Mouse (Mus musculus): ENCODE data around the gene Zkscan3. TPM values are rescaled to one million over a fixed set of nuclear protein-coding genes. Genes with fewer than 3 reads are reported as not detected.

The Zkscan3 gene
- polyA plus RNA-seq, 1 experiment from 2014 or later = 72.1 TPM

DNA sequence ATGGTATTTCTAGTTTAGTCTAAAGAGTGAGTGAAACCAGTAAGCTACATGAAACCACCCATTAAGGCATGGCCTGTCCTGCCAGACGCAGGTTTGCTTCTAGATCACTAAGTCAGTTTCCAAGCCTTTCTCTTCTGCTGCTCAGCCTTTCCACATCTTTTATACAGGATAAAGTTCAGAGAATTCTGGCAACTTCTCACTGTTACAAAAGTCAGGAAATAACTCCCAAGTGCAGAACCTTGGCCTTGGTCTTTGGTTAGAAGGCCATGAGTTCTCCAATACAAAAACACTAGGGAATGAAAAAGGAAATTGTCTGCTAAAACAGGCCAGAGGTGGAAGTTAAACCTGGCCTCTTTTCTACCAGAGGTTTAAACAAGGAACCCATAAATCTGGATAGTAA, 7.3 kb downstream of the Zkscan3 start:
- peaks cover 13% of the 10 kb centered on the region for H3K4me1 ChIP-seq (replicated peaks)
- H3K36me3 ChIP-seq = peaks cover 91% of the 10 kb centered on the region
- H3K4me2 ChIP-seq = no peak overlapping the region
- no peak overlapping the region for H3K9ac ChIP-seq
- H3K4me3 ChIP-seq = no peak overlapping the region
- WGBS = 98% methylated on average over 1 of the region's 1 CpGs
- no peak for ATAC-seq (ENCODE audit: low read depth)
- H3K27ac ChIP-seq (replicated peaks) = no peak overlapping the region
- H3K27me3 ChIP-seq = no peaks in the 10 kb centered on the region
- H3K9me3 ChIP-seq = no peaks in the 10 kb centered on the region

GRCm38 (mm10) chr13:21377773-21378172, 24.8 kb downstream of the Zkscan3 start:
- Histone ChIP-seq H3K36me3 (peaks cover 5% of the 10 kb centered on the region; the same call in 1 of the 2 replicates), H3K9ac (no peak overlapping the region), H3K4me1 (replicated peaks) (no peaks in the 10 kb centered on the region), H3K27me3 (no peaks in the 10 kb centered on the region), H3K27ac (replicated peaks) (no peak overlapping the region), H3K4me3 (no peak overlapping the region), H3K9me3 (no peaks in the 10 kb centered on the region), H3K4me2 (no peak overlapping the region)
- no peak for ATAC-seq (ENCODE audit: low read depth)
- 83% methylated on average over 2 of the region's 2 CpGs for WGBS

DNA sequence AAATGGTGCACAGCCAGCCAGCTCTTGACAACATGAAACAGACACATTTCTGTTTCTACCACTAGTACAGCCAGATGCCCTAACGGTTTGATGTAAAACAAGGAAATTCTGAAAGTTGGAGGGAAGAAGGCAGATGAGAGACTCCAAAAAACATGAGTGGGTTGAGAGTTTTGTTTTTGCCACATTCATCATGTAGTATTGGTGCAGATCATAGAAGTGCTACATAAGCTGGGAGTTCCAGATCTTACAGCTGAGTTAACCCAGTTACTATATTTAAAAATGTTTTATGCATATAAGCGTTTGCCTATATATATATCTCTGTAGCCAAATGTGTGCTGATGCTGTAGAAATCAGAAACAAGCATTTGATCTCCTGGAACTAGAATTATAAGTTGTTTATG, 29.9 kb downstream of the Zkscan3 start:
- H3K4me3 ChIP-seq = no peak overlapping the region
- no peak overlapping the region for H3K9ac ChIP-seq
- H3K27ac ChIP-seq (replicated peaks) = no peak overlapping the region
- H3K4me2 ChIP-seq = no peak overlapping the region
- no peaks in the 10 kb centered on the region for H3K27me3 ChIP-seq
- H3K4me1 ChIP-seq (replicated peaks) = no peaks in the 10 kb centered on the region
- 86% methylated on average over 2 of the region's 2 CpGs for WGBS
- ATAC-seq (ENCODE audit: low read depth) = no peak
- H3K36me3 ChIP-seq = peaks cover 38% of the 10 kb centered on the region
- H3K9me3 ChIP-seq = no peaks in the 10 kb centered on the region

GRCm38 (mm10) chr13:21366635-21367034, 35.9 kb downstream of the Zkscan3 start:
- no peak overlapping the region for H3K4me2 ChIP-seq
- H3K9me3 ChIP-seq = no peaks in the 10 kb centered on the region
- H3K27me3 ChIP-seq = no peaks in the 10 kb centered on the region
- WGBS = 87% methylated on average over 6 of the region's 6 CpGs
- H3K4me1 ChIP-seq (replicated peaks) = peaks cover 28% of the 10 kb centered on the region
- no peak overlapping the region for H3K27ac ChIP-seq (replicated peaks)
- peaks cover 43% of the 10 kb centered on the region for H3K36me3 ChIP-seq
- H3K9ac ChIP-seq = no peak overlapping the region
- H3K4me3 ChIP-seq = no peak overlapping the region
- ATAC-seq (ENCODE audit: low read depth) = no peak

- Histone ChIP-seq H3K36me3 (peaks cover 16% of the 10 kb centered on the region), H3K9me3 (no peaks in the 10 kb centered on the region), H3K27ac (replicated peaks) (no peak overlapping the region), H3K9ac (peak overlapping the region; percentile 80), H3K4me1 (replicated peaks) (peaks cover 28% of the 10 kb centered on the region), H3K4me2 (peak overlapping the region; percentile 60), H3K27me3 (no peaks in the 10 kb centered on the region), H3K4me3 (peak overlapping the region; percentile 59)
- ATAC-seq (ENCODE audit: low read depth) = no peak
- WGBS = 66% methylated on average over 12 of the region's 12 CpGs
These were observed 38.8 kb downstream of the Zkscan3 start for GRCm38 (mm10) chr13:21363719-21364118.

GRCm38 (mm10) chr13:21362621-21363248, 39.8 kb downstream of the Zkscan3 start, which contains the start of gene Zscan12:
Zscan12 (plus strand) TSS chr13:21362820.
- peaks cover 4% of the 10 kb centered on the region; the same call in 1 of the 2 replicates for H3K27me3 ChIP-seq
- no peaks in the 10 kb centered on the region for H3K9me3 ChIP-seq
- 1% methylated on average over 29 of the region's 29 CpGs for WGBS
- peak; percentile 99 for ATAC-seq (ENCODE audit: low read depth)
- peak within 1 kb of the TSS; percentile 80 for H3K9ac ChIP-seq
- H3K4me2 ChIP-seq = peak within 1 kb of the TSS; percentile 60
- H3K36me3 ChIP-seq = peaks cover 11% of the 10 kb centered on the region
- peak within 1 kb of the TSS; percentile 57 for H3K27ac ChIP-seq (replicated peaks)
- peaks cover 28% of the 10 kb centered on the region for H3K4me1 ChIP-seq (replicated peaks)
- peak within 1 kb of the TSS; percentile 59 for H3K4me3 ChIP-seq

DNA sequence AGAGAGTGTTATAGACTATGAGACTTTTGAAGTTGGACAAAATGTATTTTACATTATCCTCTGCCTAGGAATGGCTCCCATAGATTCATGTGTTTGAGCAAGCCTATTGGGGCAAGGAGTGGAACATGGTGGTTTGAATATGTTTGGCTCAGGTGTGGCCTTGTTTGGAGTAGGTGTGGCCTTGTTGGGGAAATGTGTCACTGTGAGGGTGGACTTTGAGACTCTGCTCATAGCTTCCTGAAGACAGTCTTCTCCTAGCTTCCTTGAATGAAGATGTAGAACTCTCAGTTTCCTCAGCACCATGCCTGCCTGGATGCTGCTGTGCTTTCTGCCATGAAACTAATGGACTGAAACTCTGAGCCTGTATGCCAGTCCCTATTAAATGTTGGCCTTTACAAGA, 52.0 kb downstream of the Zkscan3 start:
- H3K4me2 ChIP-seq = no peak overlapping the region
- H3K4me1 ChIP-seq (replicated peaks) = no peaks in the 10 kb centered on the region
- no peaks in the 10 kb centered on the region for H3K36me3 ChIP-seq
- no peak for ATAC-seq (ENCODE audit: low read depth)
- no peak overlapping the region for H3K27ac ChIP-seq (replicated peaks)
- H3K9me3 ChIP-seq = no peaks in the 10 kb centered on the region
- H3K9ac ChIP-seq = no peak overlapping the region
- no peak overlapping the region for H3K4me3 ChIP-seq
- H3K27me3 ChIP-seq = no peaks in the 10 kb centered on the region

DNA sequence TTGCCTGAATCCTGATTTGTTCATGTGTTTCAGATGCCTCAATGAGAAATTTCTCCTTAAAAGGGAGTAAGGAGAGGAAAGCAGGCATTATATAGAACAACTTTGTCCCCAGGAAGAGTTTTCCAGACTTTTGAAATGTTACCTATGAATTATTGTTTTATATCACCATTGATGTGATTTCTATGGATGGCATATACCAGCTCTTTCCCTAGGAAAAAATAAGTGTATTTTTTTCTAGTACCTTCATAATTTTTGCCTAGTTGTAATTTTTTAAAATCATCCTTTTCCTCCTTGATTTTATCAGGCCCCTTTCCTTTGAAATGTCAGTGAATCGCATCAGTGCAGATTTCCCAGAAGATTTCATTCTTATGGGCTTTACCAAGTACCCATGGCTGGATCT, 55.9 kb downstream of the Zkscan3 start, which contains the start of gene Olfr1367:
Gene Olfr1367 (plus strand): TSS at position 301 of the 400 bp plus-strand sequence.
- ATAC-seq (ENCODE audit: low read depth) = no peak
- Histone ChIP-seq H3K9ac (no peak within 1 kb of the TSS), H3K36me3 (no peaks in the 10 kb centered on the region), H3K4me3 (no peak within 1 kb of the TSS), H3K4me2 (no peak within 1 kb of the TSS), H3K27ac (replicated peaks) (no peak within 1 kb of the TSS), H3K9me3 (no peaks in the 10 kb centered on the region), H3K4me1 (replicated peaks) (no peaks in the 10 kb centered on the region), H3K27me3 (no peaks in the 10 kb centered on the region)
- 87% methylated on average over 1 of the region's 1 CpGs for WGBS

MicroRNAs encoded within 50 kb of the gene (microRNA counts, 519-probe panel; counts per million panel counts)
- 3,875 counts per million, percentile 61 among the panel's probes with 10 or more counts for microRNA mmu-miR-1896

Small RNA genes within 50 kb of the gene (microRNA-seq; reads per million reads assigned to microRNA genes)
- gene Mir1896 (not detected), gene Mir6942 (not detected)

Other genes with a start within 250 kb of the Zkscan3 start
- 82.9 and 88.9 TPM in 2 replicates for gene Trim27, start 223.3 kb downstream of the Zkscan3 start, polyA plus RNA-seq (2015; fragmentation: Nextera tagmentation; extraction: Ambion mirVana)
- not detected in 2 replicates for gene Gpx5, start 110.0 kb downstream of the Zkscan3 start, polyA plus RNA-seq (2015; fragmentation: Nextera tagmentation; extraction: Ambion mirVana)
- gene Gpx6, start 90.6 kb downstream of the Zkscan3 start, polyA plus RNA-seq (2015; fragmentation: Nextera tagmentation; extraction: Ambion mirVana) = not detected in 2 replicates
- gene Olfr1367, start 55.8 kb downstream of the Zkscan3 start, polyA plus RNA-seq (2015; fragmentation: Nextera tagmentation; extraction: Ambion mirVana) = not detected in 2 replicates
- 13.8 and 14.4 TPM in 2 replicates for gene Zscan12, start 39.9 kb downstream of the Zkscan3 start, polyA plus RNA-seq (2015; fragmentation: Nextera tagmentation; extraction: Ambion mirVana)
- gene Pgbd1, start 38.3 kb upstream of the Zkscan3 start, polyA plus RNA-seq (2015; fragmentation: Nextera tagmentation; extraction: Ambion mirVana) = 3.4 and 3.9 TPM in 2 replicates
- 23.5 and 27.9 TPM in 2 replicates for gene Zscan26, start 51.0 kb upstream of the Zkscan3 start, polyA plus RNA-seq (2015; fragmentation: Nextera tagmentation; extraction: Ambion mirVana)
- gene Nkapl, start 65.8 kb upstream of the Zkscan3 start, polyA plus RNA-seq (2015; fragmentation: Nextera tagmentation; extraction: Ambion mirVana) = 3.2 and 3.9 TPM in 2 replicates
- 8.9 and 9.0 TPM in 2 replicates for gene Zkscan4, start 76.2 kb upstream of the Zkscan3 start, polyA plus RNA-seq (2015; fragmentation: Nextera tagmentation; extraction: Ambion mirVana)
- not detected in 2 replicates for gene Gm10065, start 76.7 kb upstream of the Zkscan3 start, polyA plus RNA-seq (2015; fragmentation: Nextera tagmentation; extraction: Ambion mirVana)
- gene AK157302, start 92.5 kb upstream of the Zkscan3 start, polyA plus RNA-seq (2015; fragmentation: Nextera tagmentation; extraction: Ambion mirVana) = 0.71 and 0.96 TPM in 2 replicates
- gene Gm11273, start 98.7 kb upstream of the Zkscan3 start, polyA plus RNA-seq (2015; fragmentation: Nextera tagmentation; extraction: Ambion mirVana) = 9.0 and 17.5 TPM in 2 replicates
- 5.2 and 5.6 TPM in 2 replicates for gene Zkscan8, start 128.4 kb upstream of the Zkscan3 start, polyA plus RNA-seq (2015; fragmentation: Nextera tagmentation; extraction: Ambion mirVana)
- 0.13 and 0.32 TPM in 2 replicates for gene Olfr1366, start 140.1 kb upstream of the Zkscan3 start, polyA plus RNA-seq (2015; fragmentation: Nextera tagmentation; extraction: Ambion mirVana)
- gene Olfr1535, start 157.1 kb upstream of the Zkscan3 start, polyA plus RNA-seq (2015; fragmentation: Nextera tagmentation; extraction: Ambion mirVana) = not detected in 2 replicates
- gene Olfr1364, start 179.0 kb upstream of the Zkscan3 start, polyA plus RNA-seq (2015; fragmentation: Nextera tagmentation; extraction: Ambion mirVana) = not detected in 2 replicates
- not detected in 2 replicates for gene Olfr1362, start 211.3 kb upstream of the Zkscan3 start, polyA plus RNA-seq (2015; fragmentation: Nextera tagmentation; extraction: Ambion mirVana)
- 0.07 TPM in 1 of 2 replicates, not detected in the other for gene Olfr11, start 239.8 kb upstream of the Zkscan3 start, polyA plus RNA-seq (2015; fragmentation: Nextera tagmentation; extraction: Ambion mirVana)

All from neural tube, embryonic 13.5 days (tissue).